Mouse (Mus musculus): Measurements from ENCODE around the gene Ramp2.

Gene Ramp2

DNA sequence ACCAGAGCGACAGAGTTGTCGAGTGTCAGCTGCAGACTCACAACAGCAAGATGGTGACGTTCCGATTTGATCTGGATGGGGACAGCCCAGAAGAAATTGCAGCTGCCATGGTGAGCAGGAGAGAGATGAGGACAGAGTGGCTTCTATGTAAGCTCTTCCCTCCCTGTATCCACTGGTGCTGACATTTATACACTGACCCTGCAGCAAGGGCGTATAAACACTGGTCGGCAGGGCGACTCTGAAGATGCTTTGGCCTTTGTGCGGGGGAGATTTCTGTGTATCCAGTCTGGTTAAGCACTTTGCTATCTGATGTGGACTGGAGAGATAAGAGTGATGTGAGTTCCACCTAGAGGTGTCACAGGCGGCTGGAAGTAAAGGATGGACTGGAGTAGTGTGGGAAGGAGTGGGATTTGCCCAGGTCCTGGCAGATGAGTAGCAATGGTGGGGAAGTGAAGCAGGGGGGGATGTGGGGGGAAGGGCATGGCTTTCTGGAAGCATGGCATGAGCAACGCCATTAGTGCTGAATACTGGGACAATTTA lies 23.8 kb downstream of the Ramp2 start:
- DNase-seq (ENCODE audit: low spot score) = no peak

DNA sequence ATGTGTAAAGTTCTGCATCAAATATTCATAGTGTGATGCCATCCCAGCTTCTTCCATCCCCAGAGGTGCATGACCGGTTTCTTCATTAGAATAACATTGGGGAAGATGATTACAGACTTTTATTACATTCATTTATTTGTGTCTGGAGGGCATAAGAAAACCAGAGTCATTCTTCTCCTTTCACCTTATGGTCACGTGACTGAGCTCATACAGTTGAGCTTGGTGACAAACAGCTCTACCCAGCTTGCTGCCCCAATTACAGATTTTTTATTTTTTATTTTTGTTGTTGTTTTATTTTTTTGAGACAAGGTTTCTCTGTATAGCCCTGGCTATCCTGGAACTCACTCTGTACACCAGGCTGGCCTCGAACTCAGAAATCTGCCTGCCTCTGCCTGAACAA lies 26.6 kb downstream of the Ramp2 start:
- no peak for DNase-seq (ENCODE audit: low spot score)

DNA sequence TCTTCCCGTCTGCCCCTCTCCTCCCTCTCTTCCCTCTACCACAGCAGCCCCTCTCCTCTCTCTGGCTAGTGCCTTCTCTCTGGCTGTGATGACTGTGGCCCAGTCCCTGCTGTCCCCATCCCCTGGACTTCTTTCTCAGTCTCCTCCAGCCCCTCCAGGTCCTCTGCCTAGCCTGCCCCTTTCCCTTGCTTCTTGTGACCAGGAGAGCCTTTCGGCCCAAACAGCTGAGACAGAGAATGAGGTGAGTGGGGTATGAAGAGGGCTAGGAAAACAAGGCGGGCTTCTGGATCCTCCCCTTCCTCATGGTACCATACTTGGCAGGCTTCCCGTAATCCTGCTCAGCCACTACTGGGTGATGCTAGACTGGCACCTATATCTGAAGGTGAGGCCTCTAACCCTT lies 29.5 kb downstream of the Ramp2 start:
- no peak for DNase-seq (ENCODE audit: low spot score)

DNA sequence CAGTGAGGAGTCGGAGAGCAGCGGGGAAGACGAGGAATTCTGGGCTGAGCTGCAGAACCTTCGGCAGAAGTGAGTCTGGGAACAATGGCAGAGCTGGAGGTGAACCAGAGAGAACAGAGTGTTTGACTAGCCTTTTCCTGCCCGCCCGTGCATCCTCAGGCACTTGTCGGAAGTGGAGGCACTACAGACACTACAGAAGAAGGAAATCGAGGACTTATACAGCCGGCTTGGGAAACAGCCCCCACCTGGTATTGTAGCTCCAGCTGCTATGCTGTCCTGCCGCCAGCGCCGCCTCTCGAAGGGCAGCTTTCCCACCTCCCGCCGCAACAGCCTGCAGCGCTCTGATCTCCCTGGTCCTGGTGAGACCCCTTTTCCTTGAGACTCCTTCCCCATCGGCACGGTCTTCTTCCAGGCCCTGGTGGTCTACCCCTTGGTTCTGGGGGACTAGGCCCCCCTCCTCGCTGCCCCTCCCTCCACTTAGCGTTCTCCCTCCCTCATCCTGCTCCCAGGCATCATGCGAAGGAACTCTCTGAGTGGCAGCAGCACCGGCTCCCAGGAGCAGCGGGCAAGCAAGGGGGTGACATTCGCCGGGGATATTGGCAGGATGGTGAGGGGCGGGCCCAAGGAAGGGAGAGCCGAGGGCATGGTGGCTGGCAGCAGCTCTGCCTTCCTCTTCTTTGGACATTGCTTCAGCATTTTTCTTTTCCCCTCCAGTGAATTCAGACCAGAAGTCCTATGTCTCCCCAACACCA lies 30.7 kb downstream of the Ramp2 start:
- no peak for DNase-seq (ENCODE audit: low spot score)

DNA sequence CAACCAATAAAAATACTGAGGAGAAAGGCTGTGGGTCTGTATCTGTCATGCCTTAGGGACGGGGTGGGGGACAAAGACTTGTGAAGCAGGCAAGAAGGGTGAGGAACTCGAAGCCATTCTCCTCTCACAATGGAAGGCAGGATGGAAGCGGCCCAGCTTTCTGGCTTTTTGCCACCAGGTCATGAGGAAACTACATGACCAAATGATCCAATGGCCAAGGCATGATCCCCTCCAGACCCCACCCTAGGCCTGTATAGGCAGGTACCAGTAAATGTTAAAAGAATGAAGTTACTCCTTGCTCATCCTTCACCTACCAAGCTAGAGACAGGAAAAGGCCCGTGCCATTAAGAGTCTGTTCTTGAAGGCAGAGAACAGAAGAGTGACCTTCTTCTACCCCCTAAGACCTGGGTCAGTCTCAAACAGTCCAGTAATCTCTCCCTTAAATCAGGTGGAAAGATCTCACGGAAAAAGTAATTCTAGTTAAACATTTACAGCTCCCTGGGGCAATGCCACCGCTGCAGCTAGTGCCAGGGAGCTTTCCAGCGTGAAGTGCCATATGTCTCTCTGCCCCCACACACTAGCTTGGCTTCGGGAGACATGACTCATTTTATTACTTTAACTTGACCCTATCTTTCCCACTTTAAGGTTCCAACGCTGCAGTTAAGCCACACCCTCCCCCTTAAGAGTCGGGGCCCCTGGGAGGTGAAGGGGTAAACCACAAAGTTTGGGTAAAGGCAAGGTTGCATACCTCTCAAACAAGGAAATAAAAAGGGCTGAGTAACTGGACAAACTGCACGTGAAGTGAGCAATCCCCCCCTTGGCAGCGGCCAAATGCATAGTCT lies 31.8 kb downstream of the Ramp2 start:
- DNase-seq (ENCODE audit: low spot score) = no peak

DNA sequence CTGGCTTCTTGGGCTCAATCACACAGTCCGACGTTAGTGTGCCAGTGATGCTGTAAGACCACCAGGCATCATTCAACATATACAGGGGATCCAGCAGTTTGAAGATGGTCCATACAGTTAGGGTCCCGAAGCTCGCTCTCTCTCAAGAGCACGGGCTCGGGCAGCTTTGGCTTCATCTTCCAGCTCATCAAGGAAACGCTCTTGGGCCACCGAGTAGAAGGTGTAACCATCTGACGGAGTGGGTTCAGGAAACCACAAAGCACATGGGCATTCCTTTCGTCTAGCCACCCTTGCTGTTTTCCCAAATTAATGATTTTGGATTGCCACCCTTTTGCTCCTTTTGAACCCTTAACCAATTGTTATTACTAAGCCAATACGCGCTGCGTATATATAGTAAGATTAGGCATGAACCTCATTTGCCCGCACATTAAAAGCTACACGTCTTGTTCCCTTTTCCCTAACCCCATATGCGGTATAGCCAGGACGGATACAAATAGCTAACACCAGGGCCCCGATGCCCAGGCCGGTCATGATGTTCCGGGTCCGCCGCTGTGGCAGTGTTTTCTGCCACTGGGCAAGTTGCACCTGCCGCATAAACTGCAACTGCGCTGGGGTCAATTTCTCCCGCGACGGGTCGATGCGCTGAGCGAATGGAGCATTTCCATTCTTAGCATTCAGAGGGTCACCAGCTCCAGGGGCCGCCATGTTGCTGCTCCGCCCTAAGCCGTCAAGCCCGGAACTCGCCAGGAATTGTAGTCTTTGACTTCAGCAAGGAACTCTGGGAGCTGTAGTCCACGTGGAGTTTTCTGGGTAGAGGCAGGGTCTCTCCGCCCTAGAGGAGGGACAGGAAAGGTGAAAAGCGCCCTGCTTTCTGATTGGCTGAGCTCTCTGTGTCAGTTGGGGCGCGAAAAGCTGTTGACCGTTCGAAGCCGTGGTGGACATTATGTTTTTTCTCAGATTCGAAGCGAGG lies 32.7 kb downstream of the Ramp2 start, which contains the start of the genes Cntd1 and Coa3:
Gene Cntd1 (plus strand): TSS at position 790 of the 970 bp plus-strand sequence.
Gene Coa3 (minus strand): TSS at position 892 of the 970 bp plus-strand sequence.
- peak; percentile 72 for DNase-seq (ENCODE audit: low spot score)

DNA sequence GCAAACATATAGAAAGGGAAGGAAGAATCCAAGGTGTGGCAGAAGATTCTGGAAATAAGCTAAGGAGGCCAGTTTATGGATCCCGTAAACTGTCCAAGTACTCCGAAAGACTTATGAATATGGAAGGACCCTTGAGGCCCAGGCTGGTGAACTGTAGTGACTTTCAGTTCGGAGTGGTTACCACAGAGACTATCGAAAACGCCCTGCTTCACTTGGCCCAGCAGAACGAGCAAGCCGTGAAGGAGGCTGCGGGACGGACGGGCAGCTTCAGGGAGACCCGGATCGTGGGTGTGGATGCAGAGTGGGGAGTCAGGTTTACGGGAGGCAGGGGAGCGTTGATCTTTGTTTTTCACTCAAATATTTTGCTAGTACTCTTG lies 33.4 kb downstream of the Ramp2 start:
- DNase-seq (ENCODE audit: low spot score) = no peak

DNA sequence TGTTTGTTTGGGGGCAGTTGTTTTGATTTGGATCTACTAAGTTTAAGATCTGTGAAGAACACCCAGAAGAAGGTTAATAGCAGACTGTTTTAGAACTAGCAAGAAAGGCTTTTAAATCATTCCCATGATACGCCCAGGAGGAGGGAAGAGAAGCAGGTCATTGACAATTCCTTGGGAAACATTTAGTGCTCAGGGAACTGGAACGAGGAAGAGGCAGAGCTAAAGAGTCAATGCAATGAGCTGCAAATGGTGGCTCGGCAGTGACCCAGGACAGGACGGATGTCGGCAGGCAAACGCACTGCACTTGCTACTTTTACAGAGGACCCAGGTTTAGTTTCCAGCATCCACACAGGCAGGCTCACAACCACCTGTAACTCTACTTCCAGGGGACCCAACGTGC lies 35.0 kb downstream of the Ramp2 start:
- no peak for DNase-seq (ENCODE audit: low spot score)

DNA sequence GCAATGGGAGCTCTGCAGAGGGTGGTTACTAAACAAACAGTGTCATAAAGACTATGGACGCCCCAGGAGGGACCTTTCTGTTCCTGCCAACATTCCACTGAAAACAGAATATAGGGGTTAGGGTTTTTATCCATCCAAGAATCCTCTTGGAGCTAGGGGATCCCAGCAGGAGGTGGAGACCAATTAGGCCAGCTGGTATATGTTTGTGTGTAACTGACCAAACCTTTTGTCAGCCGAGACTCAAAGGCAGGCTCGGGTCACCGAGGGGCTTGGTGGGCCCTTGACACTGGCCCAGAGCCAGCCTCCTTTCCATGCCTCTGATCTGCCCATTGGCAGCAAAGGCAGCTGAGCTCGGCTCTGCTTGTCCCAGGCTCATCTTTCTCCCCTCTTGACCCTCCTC lies 37.1 kb downstream of the Ramp2 start:
- DNase-seq (ENCODE audit: low spot score) = no peak

DNA sequence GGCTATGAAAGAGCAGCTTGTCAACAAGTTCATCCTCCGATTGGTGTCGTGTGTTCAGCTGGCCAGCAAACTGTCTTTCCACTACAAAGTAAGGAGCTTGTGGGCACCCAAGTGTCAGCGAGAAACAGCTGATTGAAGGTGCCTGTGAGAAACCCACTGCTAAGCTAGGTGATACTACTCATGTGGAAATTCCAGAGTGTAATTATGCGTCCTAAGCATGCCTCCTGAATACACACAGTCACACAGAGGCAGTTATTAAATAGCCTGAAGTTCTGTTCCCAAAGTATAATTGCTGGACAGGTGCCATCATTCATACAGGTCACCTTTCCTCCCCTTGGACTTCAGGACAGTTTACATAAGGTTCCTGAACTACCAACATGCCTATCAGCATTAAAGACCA lies 38.0 kb downstream of the Ramp2 start:
- DNase-seq (ENCODE audit: low spot score) = no peak

DNA sequence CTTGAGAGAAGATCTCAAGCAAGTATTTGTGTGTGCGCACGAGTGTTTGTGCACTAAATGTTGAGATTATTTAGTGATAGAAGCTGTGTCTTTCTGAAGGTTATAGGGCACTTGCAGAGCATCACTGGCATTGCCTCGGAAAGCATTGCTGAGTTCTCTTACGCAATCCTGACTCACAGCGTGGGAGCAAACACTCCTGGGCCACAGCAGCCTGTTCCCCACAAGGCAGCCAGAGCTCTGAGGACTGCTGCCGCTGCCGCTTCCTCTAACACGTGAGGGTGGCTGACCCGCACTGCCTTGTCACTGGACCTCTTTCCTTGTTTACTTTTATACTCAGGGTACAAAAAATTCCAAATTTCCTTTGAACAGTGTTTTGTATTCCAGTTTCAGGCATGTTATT lies 41.5 kb downstream of the Ramp2 start:
- no peak for DNase-seq (ENCODE audit: low spot score)

DNA sequence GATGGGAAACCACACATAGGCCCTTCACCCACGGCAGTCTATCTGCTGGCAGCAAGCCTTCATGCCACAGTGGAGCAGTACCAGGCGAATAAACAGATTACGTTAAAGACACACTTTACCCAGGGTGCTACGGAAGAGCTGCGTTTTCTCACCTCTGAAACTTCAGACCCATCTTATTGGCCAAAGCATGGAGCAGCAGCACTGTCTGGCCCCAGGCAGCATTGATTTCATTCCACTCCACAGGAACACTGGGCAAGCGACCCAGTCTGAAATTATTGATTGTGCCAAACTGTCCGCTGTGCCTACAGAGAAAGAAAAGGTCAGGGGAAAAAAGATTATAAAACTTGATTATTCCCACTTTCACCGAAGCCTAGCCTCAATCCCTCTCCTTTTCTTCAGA lies 45.4 kb downstream of the Ramp2 start:
- DNase-seq (ENCODE audit: low spot score) = no peak

DNA sequence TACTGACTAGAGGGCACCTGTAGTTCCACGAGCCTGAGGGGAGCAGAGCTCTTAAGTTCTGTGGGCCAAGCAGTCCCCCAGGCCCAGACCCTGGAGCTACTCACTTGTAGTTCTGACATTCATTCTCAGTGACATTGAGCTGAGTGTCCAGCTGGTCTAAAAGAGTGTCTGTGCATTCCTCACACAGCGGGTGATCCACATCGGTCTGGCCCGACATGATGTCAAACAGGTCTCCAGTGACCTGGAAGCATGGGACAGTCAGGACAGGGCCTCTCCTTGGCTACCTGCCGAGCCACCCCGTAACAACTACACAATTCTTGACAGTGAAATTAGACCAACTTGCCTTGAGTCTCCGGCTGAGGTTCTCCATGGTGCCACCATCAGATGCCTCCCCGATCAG lies 49.4 kb downstream of the Ramp2 start:
- DNase-seq (ENCODE audit: low spot score) = no peak

DNA sequence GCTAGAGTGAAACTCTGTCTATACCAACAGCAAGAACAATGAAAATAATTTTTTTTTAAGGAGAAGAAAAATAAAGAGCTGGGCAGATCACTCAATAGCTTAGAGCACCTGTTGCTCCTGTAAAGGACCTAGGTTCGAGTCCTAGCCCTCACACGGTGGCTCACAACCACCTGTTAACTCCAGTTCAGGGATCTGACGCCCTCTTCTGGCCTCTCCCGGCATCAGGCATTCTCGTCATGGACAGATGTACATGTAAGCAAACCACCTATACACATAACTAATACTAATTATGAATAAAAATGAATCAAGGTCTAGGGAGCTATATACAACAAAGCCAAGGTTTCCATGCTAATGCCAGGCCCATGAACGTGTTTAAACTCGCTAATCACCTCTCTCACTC lies 55.1 kb downstream of the Ramp2 start:
- peak; percentile 43 for DNase-seq (ENCODE audit: low spot score)

DNA sequence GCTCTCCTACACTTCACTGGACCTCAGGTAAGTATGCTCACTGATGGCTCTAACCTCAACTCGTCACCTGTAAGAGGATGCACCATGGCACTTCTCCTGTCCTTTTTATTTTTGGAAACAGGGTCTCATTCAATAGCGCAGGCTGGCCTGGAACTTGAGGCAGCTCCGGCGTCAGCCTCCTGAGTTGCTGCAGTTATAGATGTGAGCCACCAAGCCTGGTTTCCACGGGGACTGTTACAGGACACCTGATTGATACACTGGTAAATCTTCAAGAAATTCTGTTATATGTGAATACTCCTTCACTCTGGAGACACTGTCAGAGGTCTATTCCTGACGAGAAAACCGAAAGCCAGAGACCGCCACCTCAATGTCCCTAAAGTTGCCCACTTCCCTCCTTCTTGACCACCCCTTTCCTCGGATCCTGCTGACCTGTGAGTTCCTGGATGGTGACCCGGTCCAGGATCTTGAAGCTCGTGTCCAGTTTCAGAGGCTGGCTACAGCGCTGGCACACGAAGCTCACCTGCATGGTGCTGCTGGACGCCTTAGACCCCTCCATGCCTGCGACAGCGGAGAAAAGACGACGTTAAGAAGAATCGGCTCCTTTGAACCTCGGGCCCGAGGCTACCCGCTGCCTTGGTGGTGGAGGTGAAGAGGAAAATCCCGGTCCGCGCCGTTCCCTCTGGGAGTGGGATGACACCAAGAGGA lies 55.6 kb downstream of the Ramp2 start:
- no peak for DNase-seq (ENCODE audit: low spot score)

DNA sequence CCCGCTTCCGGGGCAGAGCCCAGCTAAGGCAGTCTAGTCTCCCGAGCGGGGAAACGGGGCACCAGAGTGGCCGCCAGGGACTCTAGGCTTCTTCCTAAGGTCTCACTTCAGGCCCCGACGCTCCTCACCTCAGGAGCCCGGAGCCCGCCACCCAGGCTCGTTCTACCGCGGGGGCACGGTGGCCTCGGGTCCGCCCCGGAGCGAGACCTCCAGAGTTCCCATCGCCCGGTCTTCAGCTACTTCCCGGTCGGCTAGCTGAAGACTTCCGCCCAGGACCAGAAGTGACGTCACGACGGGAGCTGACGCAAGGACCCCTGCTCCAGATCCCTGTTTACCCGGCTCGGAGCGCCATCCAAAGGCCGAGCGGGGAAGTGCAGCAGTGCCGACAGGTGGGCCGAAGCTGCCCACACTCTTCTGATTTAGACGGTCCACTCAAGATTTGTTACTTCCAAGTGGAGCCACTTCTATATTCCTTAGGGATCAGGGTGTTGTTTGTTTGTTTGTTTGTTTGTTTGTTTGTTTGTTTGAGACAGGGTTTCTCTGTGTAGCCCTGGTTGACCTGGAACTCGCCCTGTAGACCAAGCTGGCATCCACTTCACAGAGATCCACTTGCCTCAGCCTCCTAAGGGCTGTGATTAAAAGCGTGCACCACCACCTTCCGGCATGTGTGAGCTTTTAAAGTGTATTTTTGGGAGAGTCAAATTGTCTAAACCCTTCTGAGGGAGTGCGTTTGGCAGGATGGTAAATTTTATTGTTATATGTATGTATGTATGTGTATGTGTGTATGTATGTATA lies 56.4 kb downstream of the Ramp2 start, which contains the start of gene Becn1:
Gene Becn1 (minus strand): TSS at position 283 of the 795 bp plus-strand sequence.
- peak; percentile 90 for DNase-seq (ENCODE audit: low spot score)

DNA sequence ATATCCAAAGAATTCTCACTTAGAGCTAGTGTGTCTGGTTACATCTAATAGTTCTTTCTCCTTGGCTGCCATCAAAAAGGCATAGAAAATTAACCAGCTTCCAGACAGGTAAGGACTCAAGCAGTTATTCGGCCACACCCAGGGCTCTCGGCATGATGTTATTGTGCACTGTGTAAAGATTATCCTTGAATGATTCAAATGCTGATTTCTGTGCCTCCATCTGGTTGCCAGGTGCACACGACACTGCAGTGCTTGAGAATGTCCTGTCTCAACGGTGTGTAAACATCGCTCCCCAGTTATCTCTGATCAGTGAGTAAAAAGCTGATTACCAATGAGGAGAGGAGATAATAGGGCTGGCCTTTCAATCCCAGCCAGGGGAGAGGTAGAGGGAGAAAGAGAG lies 61.9 kb downstream of the Ramp2 start:
- DNase-seq (ENCODE audit: low spot score) = no peak
